Mouse (Mus musculus) C2C12 (cell line): ENCODE results near the gene Baiap2l2. TPM values are rescaled to one million over a fixed set of nuclear protein-coding genes. Genes with fewer than 3 reads are reported as not detected.
A peak's percentile ranks its signal among the peaks of the same experiment; 100 is the strongest.
"Not testable (repeated sequence)": the region's sequence is repeated elsewhere in the genome, so short reads cannot be mapped to it uniquely, and the experiment has no call there.

Experiments
- H3K27me3 ChIP-seq: one replicate; pipeline ENCODE4 v1.6.1; 2011; ENCODE audit not compliant: control insufficient read depth, insufficient read depth, insufficient read length
- H3K36me3 ChIP-seq: one replicate; pipeline ENCODE4 v1.6.1; 2011; ENCODE audit not compliant: control insufficient read depth, insufficient read depth
- H3K4me3 ChIP-seq: one replicate; pipeline ENCODE4 v1.5.1; 2011; ENCODE audit warnings: mild to moderate bottlenecking, control low read depth; ENCODE audit not compliant: poor library complexity, insufficient read depth, severe bottlenecking
- H3K79me2 ChIP-seq: one replicate; pipeline ENCODE4 v1.6.1; 2011; ENCODE audit not compliant: control insufficient read depth, insufficient read depth
- H3K79me3 ChIP-seq: one replicate; pipeline ENCODE4 v1.6.1; 2011; ENCODE audit warnings: low read depth, control low read depth
- H3ac ChIP-seq: one replicate; pipeline ENCODE3; 2011; ENCODE audit warnings: low read depth; ENCODE audit not compliant: control insufficient read depth, insufficient read length
- CEBPB ChIP-seq: IDR thresholded peaks from one replicate; pipeline ENCODE4 v1.6.1; 2011; ENCODE audit warnings: low read depth, mild to moderate bottlenecking, control low read depth, moderate library complexity
- CTCF ChIP-seq: IDR thresholded peaks from one replicate; pipeline ENCODE4 v1.5.1; 2011; ENCODE audit not compliant: control insufficient read depth, insufficient read depth, insufficient read length
- FOSL1 ChIP-seq: IDR thresholded peaks from one replicate; pipeline ENCODE4 v1.8.0; 2011; ENCODE audit warnings: mild to moderate bottlenecking, low read length; ENCODE audit not compliant: poor library complexity, insufficient read depth, severe bottlenecking
- MAX ChIP-seq: IDR thresholded peaks from one replicate; pipeline ENCODE4 v1.6.1; 2011; ENCODE audit warnings: mild to moderate bottlenecking, control low read depth
- MYOD1 ChIP-seq: IDR thresholded peaks from one replicate; pipeline ENCODE4 v1.6.1; 2011; ENCODE audit warnings: low read depth; ENCODE audit not compliant: control insufficient read depth, insufficient read length
- MYOG ChIP-seq: IDR thresholded peaks from one replicate; pipeline ENCODE4 v1.6.1; 2011; ENCODE audit not compliant: control insufficient read depth, insufficient read length; ENCODE audit errors: extremely low read depth
- USF1 ChIP-seq: IDR thresholded peaks from one replicate; pipeline ENCODE4 v1.6.1; 2011; ENCODE audit warnings: low read depth, mild to moderate bottlenecking, control low read depth, moderate library complexity
- polyA plus RNA-seq: library from polyadenylated mRNA; unstranded; fragments of >200 nt; fragmentation: generic; extraction: Trizol; gene quantifications from one replicate; pipeline ENCODE4 v1.2.1, GENCODE M21; 2012; ENCODE audit warnings: missing spikeins

Gene Baiap2l2
- polyA plus RNA-seq, 1 experiment, result 1.2 TPM

- Histone ChIP-seq H3ac (no peak overlapping the region), H3K4me3 (no peak overlapping the region), H3K36me3 (peaks cover 17% of the 10 kb centered on the region), H3K79me2 (no peaks in the 10 kb centered on the region), H3K27me3 (no peaks in the 10 kb centered on the region), H3K79me3 (no peaks in the 10 kb centered on the region)
- no peak for TF ChIP-seq MYOD1
- TF ChIP-seq CTCF, result peak; percentile 100
- TF ChIP-seq CEBPB, result no peak
- TF ChIP-seq MAX, result peak; percentile 99
Measured at GRCm38 (mm10) chr15:79243234-79244042, 41.9 kb downstream of the Baiap2l2 start.

DNA sequence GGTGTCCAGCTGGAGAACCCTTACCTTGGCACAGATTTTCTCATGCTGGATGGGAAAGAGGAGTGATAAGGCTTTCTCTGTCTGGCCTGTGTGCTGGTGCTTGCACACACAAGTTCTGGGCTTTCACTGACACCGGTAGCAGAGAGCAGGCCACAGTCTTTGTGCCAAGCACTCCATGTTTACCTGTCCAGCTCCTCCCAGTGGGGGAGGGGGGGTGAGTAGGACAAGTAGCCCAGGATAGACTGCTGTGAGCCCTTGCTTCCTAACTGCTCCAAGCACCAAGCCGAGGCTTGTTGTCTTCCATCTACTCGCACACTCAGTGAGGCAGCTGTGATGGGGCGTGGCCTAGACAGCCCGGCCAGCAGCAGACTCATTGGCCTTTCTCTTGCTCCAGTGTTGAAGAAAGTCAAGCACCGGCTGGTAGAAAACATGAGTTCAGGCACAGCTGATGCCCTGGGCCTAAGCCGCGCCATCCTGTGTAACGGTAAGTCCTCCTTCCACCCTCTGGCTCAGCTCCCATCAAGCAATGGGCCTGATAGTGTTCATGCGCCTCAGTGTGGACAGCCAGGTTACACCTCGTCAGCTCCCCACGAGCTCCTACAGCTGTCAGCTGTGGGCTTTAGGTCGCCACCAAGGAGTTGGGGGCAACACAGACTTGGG lies 42.6 kb downstream of the Baiap2l2 start:
- Histone ChIP-seq H3K79me3 (no peaks in the 10 kb centered on the region), H3K79me2 (no peaks in the 10 kb centered on the region), H3K36me3 (peaks cover 24% of the 10 kb centered on the region), H3K4me3 (no peak overlapping the region), H3K27me3 (no peaks in the 10 kb centered on the region), H3ac (no peak overlapping the region)
- TF ChIP-seq MYOG (no peak), MYOD1 (no peak), USF1 (no peak), MAX (no peak)

- Histone ChIP-seq H3K36me3 (peaks cover 30% of the 10 kb centered on the region), H3K4me3 (no peak overlapping the region), H3K79me2 (no peaks in the 10 kb centered on the region), H3K27me3 (no peaks in the 10 kb centered on the region), H3K79me3 (no peaks in the 10 kb centered on the region), H3ac (peak overlapping the region; percentile 9)
- TF ChIP-seq CTCF, result no peak
- TF ChIP-seq CEBPB, result no peak
- TF ChIP-seq MYOG, result no peak
- no peak for TF ChIP-seq MYOD1
- TF ChIP-seq FOSL1, result no peak
- TF ChIP-seq MAX, result no peak
- no peak for TF ChIP-seq USF1
Measured at GRCm38 (mm10) chr15:79238036-79238435, 47.3 kb downstream of the Baiap2l2 start.

GRCm38 (mm10) chr15:79235268-79235667 lies 50.1 kb downstream of the Baiap2l2 start:
- TF ChIP-seq MYOD1, result no peak
- TF ChIP-seq CEBPB, result no peak
- no peak for TF ChIP-seq USF1
- no peak for TF ChIP-seq MYOG
- TF ChIP-seq MAX, result no peak
- TF ChIP-seq FOSL1, result no peak
- no peak for TF ChIP-seq CTCF
- Histone ChIP-seq H3K4me3 (no peak overlapping the region), H3K36me3 (peaks cover 18% of the 10 kb centered on the region), H3ac (no peak overlapping the region), H3K27me3 (no peaks in the 10 kb centered on the region), H3K79me2 (no peaks in the 10 kb centered on the region), H3K79me3 (no peaks in the 10 kb centered on the region)

DNA sequence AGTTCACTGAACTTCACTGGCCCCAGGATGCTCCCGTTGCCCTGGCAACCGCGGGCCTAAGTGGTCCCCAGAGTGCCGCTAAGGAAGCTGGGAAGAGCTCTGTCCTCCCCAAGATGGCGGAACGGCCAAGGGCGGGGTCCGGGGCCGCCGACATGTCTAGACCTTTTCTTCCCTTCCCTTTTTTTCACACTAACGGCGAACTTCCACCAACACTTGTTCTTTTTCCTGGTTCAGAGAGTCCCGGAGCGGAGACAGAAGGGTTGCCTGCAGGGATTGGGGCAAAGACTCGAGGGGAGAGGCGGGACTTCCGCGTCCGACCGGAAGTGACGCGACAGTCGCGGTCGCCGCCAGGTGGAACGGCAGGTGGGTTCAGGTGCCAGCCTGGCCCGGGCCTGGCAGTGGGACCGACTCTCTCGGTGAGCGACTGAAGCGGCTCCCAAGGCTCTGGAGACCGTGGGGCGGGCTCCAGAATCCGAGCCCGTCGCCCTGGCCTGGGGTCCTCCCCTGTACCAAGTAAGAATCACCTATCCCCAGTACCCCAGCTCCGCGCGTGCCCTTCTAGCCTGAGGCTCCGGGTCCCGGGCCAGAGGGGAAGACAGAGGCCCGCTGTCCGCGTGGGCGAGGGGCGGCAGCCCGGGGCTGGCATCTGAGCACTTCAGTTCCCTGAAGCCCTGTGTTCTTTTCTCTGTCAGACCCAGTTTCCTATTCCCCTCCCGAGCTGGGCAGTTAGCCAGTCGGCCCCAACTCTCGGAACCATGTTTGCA lies 56.1 kb downstream of the Baiap2l2 start, which contains the start of the genes Pick1 and Gm49486:
Gene Pick1 (plus strand): TSS at position 116 of the 764 bp plus-strand sequence.
Gene Gm49486 (plus strand): TSS at position 334 of the 764 bp plus-strand sequence.
- Histone ChIP-seq H3K79me3 (no peaks in the 10 kb centered on the region), H3K27me3 (no peaks in the 10 kb centered on the region), H3K36me3 (no peaks in the 10 kb centered on the region), H3ac (peak within 1 kb of the TSS; percentile 67), H3K79me2 (no peaks in the 10 kb centered on the region), H3K4me3 (peak within 1 kb of the TSS; percentile 82)
- TF ChIP-seq MAX, result peak; percentile 4
- TF ChIP-seq FOSL1, result no peak

- not testable (repeated sequence) for H3K79me3 ChIP-seq, H3K4me3 ChIP-seq, H3K79me2 ChIP-seq, H3ac ChIP-seq, H3K36me3 ChIP-seq
- H3K27me3 ChIP-seq, result peaks cover 12% of the 10 kb centered on the region
Measured at GRCm38 (mm10) chr15:79225780-79226179, 59.6 kb downstream of the Baiap2l2 start.
